8 mouse cellular contexts compared by ENCODE assay signal in genomic region chr13:24762254-24762653, GRCm38 (mm10). TPM values are rescaled to one million over a fixed set of nuclear protein-coding genes. Genes with fewer than 3 reads are reported as not detected.
DNase-seq lines count a peak whose midpoint lies in the region; ATAC-seq and TF ChIP-seq lines count a peak whose summit lies in the region.

No protein-coding gene starts in this region.

- H3K36me3 ChIP-seq in erythroblast, embryonic 14.5 days (ENCODE audit: control insufficient read depth), result peaks cover 37% of the 10 kb centered on the region
- H3K36me3 ChIP-seq in thymus, adult 2 months (ENCODE audit: control insufficient read depth, insufficient read depth, low read length), result peaks cover 10% of the 10 kb centered on the region; the same call in 1 of the 2 replicates
- peaks cover 31% of the 10 kb centered on the region for H3K36me3 ChIP-seq in liver, embryonic 12.5 days

- peak; percentile 10 for DNase-seq in thymus, adult 2 months
- DNase-seq in thymus, postnatal 25 days, result no peak
- peak; percentile 16 for DNase-seq in testis, postnatal 10 days (ENCODE audit: low spot score)
- DNase-seq in left cerebral cortex, adult 8-10 months (ENCODE audit: low spot score in 2 of 2), result no peak
- no peak for DNase-seq in ovary, postnatal 10 days (ENCODE audit: low spot score)

- peaks cover 46% of the 10 kb centered on the region for H3K4me1 ChIP-seq in erythroblast, embryonic 14.5 days (ENCODE audit: control insufficient read depth)
- peaks cover 12% of the 10 kb centered on the region for H3K4me1 ChIP-seq in thymus, adult 2 months (replicated peaks; ENCODE audit: control insufficient read depth, insufficient read depth, low read length)
- H3K4me1 ChIP-seq in liver, embryonic 12.5 days, result peaks cover 44% of the 10 kb centered on the region

- no peak overlapping the region for H3K27ac ChIP-seq in thymus, adult 2 months (ENCODE audit: control insufficient read depth, insufficient read depth, low read length)
- H3K27ac ChIP-seq in liver, embryonic 12.5 days, result peak overlapping the region; percentile 99

- H3K9me3 ChIP-seq in erythroblast, embryonic 14.5 days (ENCODE audit: control insufficient read depth, low read length), result no peaks in the 10 kb centered on the region
- no peaks in the 10 kb centered on the region for H3K9me3 ChIP-seq in liver, embryonic 12.5 days (replicated peaks)

- 14% methylated on average over 4 of the region's 4 CpGs for WGBS in thymus, adult 2 months
- WGBS in liver, embryonic 12.5 days (ENCODE audit: insufficient replicate concordance), result 24% methylated on average over 4 of the region's 4 CpGs

- H3K9ac ChIP-seq in liver, embryonic 12.5 days, result peak overlapping the region; percentile 97

- no peaks in the 10 kb centered on the region for H3K27me3 ChIP-seq in erythroblast, embryonic 14.5 days (ENCODE audit: control insufficient read depth)
- H3K27me3 ChIP-seq in thymus, adult 2 months (ENCODE audit: control insufficient read depth, insufficient read depth, low read length), result no peaks in the 10 kb centered on the region
- no peaks in the 10 kb centered on the region for H3K27me3 ChIP-seq in liver, embryonic 12.5 days (replicated peaks)

- H3K4me3 ChIP-seq in erythroblast, embryonic 14.5 days (replicated peaks), result peak overlapping the region; percentile 89
- peak overlapping the region; percentile 76; the same call in 1 of the 2 replicates for H3K4me3 ChIP-seq in thymus, adult 2 months (ENCODE audit: control insufficient read depth, insufficient read depth, low read length)
- peak overlapping the region; percentile 92 for H3K4me3 ChIP-seq in liver, embryonic 12.5 days

- TF ChIP-seq CTCF in thymus, adult 2 months (IDR thresholded peaks at IDR 0.05; ENCODE audit: borderline replicate concordance, control insufficient read depth, extremely low read depth, insufficient read depth, low read length, poor library complexity), result no peak

- TF ChIP-seq POLR2A in thymus, adult 2 months (IDR thresholded peaks at IDR 0.05; ENCODE audit: control insufficient read depth, extremely low read depth, insufficient read depth, low read length, poor library complexity), result no peak

- ATAC-seq in erythroblast, adult 5-6 weeks (replicated peaks; ENCODE audit: low FRiP score, poor library complexity, severe bottlenecking), result no peak
- no peak for ATAC-seq in liver, embryonic 12.5 days

- peak overlapping the region; percentile 75 for H3K4me2 ChIP-seq in liver, embryonic 12.5 days

RNA-seq across cellular contexts. Expression of gene Gmnn, which starts 0.5 kb away (rescaled TPM):
- 1.7 and 1.8 TPM in 2 replicates for polyA plus RNA-seq in erythroblast, embryonic 14.5 days (2012)
- total RNA-seq in erythroblast, adult 5-6 weeks (2015; ENCODE audit: low replicate concordance), result 87.6 and 105 TPM in 2 replicates
- total RNA-seq in erythroblast, adult 5-6 weeks (2017; ENCODE audit: low replicate concordance), result 108 and 135 TPM in 2 replicates
- 10.6 and 11.9 TPM in 2 replicates for polyA plus RNA-seq in thymus, adult 2 months (2012; rRNA removed)
- 153 and 154 TPM in 2 replicates for polyA plus RNA-seq in liver, embryonic 12.5 days (2016; fragmentation: Nextera tagmentation; extraction: Ambion mirVana)
- 1 to 10 TPM; 2.6 to 6.5 (median 5.6) TPM for total RNA-seq in left cerebral cortex, adult 8-10 months (2022)

RNA-seq across cellular contexts. Expression of gene Armh2, which starts 21.2 kb away (rescaled TPM):
- polyA plus RNA-seq in erythroblast, embryonic 14.5 days (2012), result not detected in 2 replicates
- not detected in 2 replicates for total RNA-seq in erythroblast, adult 5-6 weeks (2015; ENCODE audit: low replicate concordance)
- total RNA-seq in erythroblast, adult 5-6 weeks (2017; ENCODE audit: low replicate concordance), result 2.0 TPM in 1 of 2 replicates, not detected in the other
- not detected in 2 replicates for polyA plus RNA-seq in thymus, adult 2 months (2012; rRNA removed)
- polyA plus RNA-seq in liver, embryonic 12.5 days (2016; fragmentation: Nextera tagmentation; extraction: Ambion mirVana), result 0.14 TPM in 1 of 2 replicates, not detected in the other
- not detected for total RNA-seq in left cerebral cortex, adult 8-10 months (2022)

RNA-seq across cellular contexts. Expression of gene BC005537, which starts 39.2 kb away (rescaled TPM):
- 5.3 and 6.0 TPM in 2 replicates for polyA plus RNA-seq in erythroblast, embryonic 14.5 days (2012)
- total RNA-seq in erythroblast, adult 5-6 weeks (2015; ENCODE audit: low replicate concordance), result 110 and 132 TPM in 2 replicates
- 106 and 118 TPM in 2 replicates for total RNA-seq in erythroblast, adult 5-6 weeks (2017; ENCODE audit: low replicate concordance)
- 48.8 and 53.7 TPM in 2 replicates for polyA plus RNA-seq in thymus, adult 2 months (2012; rRNA removed)
- polyA plus RNA-seq in liver, embryonic 12.5 days (2016; fragmentation: Nextera tagmentation; extraction: Ambion mirVana), result 10.1 and 10.8 TPM in 2 replicates
- total RNA-seq in left cerebral cortex, adult 8-10 months (2022), result 100 to 1,000 TPM; 134 to 163 (median 147) TPM

Comparison
In these comparisons a context has a peak if more than half of its experiments do, and no peak if none do; other contexts are left out.
1. DNase-seq: peak in thymus, adult 2 months (single experiment) and testis, postnatal 10 days (single experiment); none in thymus, postnatal 25 days (single experiment), left cerebral cortex, adult 8-10 months (0 of 2) and ovary, postnatal 10 days (single experiment).
2. RNA of gene Gmnn, which starts 0.5 kb away (polyA plus RNA-seq): 153 to 154 TPM in liver, embryonic 12.5 days; 10.6 to 11.9 TPM in thymus, adult 2 months and 1.7 to 1.8 TPM in erythroblast, embryonic 14.5 days; every median in the first group is over 10 times any median in the second.
3. Peak in every context shown above with its lines, with median percentiles within 50 percentile points of each other: H3K4me3 ChIP-seq.